ENCODE assay signal across 12 mouse cellular contexts in genomic region chr9:65574513-65575392, GRCm38 (mm10). TPM values are rescaled to one million over a fixed set of nuclear protein-coding genes. Genes with fewer than 3 reads are reported as not detected.
A peak's percentile ranks its signal among the peaks of the same experiment; 100 is the strongest.
DNase-seq lines count a peak whose midpoint lies in the region; ATAC-seq and TF ChIP-seq lines count a peak whose summit lies in the region.
"Had no signal": no experiment of that assay in that cellular context is flagged by ENCODE, and none has a peak within 500 bp of the region (broad histone marks: within the 10 kb centered on the region; RNA-seq: fewer than 3 reads in every experiment).

No protein-coding gene starts in this region.

- H3K4me2 ChIP-seq in stomach, postnatal 0 days (replicated peaks; ENCODE audit: low read depth) = no peak overlapping the region

- 78% methylated on average over 11 of the region's 11 CpGs for WGBS in heart, embryonic 10.5 days
- WGBS in stomach, postnatal 0 days = 66% methylated on average over 11 of the region's 11 CpGs

- TF ChIP-seq EP300 in stomach, postnatal 0 days (optimal IDR thresholded peaks at IDR 0.05) = no peak

- peaks cover 55% of the 10 kb centered on the region for H3K4me1 ChIP-seq in heart, embryonic 10.5 days
- peaks cover 77% of the 10 kb centered on the region for H3K4me1 ChIP-seq in megakaryocyte, embryonic 14.5 days
- peaks cover 2% of the 10 kb centered on the region; the same call in 1 of the 2 replicates for H3K4me1 ChIP-seq in stomach, postnatal 0 days (replicated peaks; ENCODE audit: control insufficient read depth, insufficient read depth)

- H3K27ac ChIP-seq in heart, embryonic 10.5 days = peak overlapping the region; percentile 76
- H3K27ac ChIP-seq in stomach, postnatal 0 days (replicated peaks) = peak overlapping the region; percentile 24; the same call in 1 of the 2 replicates

- no peaks in the 10 kb centered on the region for H3K9me3 ChIP-seq in heart, embryonic 10.5 days
- H3K9me3 ChIP-seq in megakaryocyte, embryonic 14.5 days = no peaks in the 10 kb centered on the region
- H3K9me3 ChIP-seq in stomach, postnatal 0 days (ENCODE audit: control insufficient read depth, low read length) = no peaks in the 10 kb centered on the region

- H3K9ac ChIP-seq in stomach, postnatal 0 days (ENCODE audit: low read length) = no peak overlapping the region

- DNase-seq in heart, embryonic 10.5 days (ENCODE audit: low spot score) = peak; percentile 75
- no peak for DNase-seq in heart, adult 9 months (ENCODE audit: low spot score in 2 of 2)
- DNase-seq in liver = peak; percentile 78
- DNase-seq in stomach, postnatal 0 days (ENCODE audit: low spot score) = no peak
- DNase-seq in neural tube, embryonic 10.5 days (ENCODE audit: extremely low spot score, low spot score) = no peak
- DNase-seq: layer of hippocampus, adult 9-11 months had no signal

- no peak for ATAC-seq in megakaryocyte, adult 5-6 weeks (ENCODE audit: poor library complexity, severe bottlenecking)
- no peak for ATAC-seq in stomach, postnatal 0 days (ENCODE audit: low FRiP score, low TSS enrichment)
- ATAC-seq in frontal cortex, adult (ENCODE audit: low TSS enrichment) = no peak

- no peaks in the 10 kb centered on the region for H3K27me3 ChIP-seq in heart, embryonic 10.5 days (ENCODE audit: insufficient read depth, poor library complexity, severe bottlenecking)
- no peaks in the 10 kb centered on the region for H3K27me3 ChIP-seq in megakaryocyte, embryonic 14.5 days (replicated peaks)
- H3K27me3 ChIP-seq in stomach, postnatal 0 days (ENCODE audit: control insufficient read depth, insufficient read depth, low read length) = no peaks in the 10 kb centered on the region

- H3K36me3 ChIP-seq in heart, embryonic 10.5 days = peaks cover 23% of the 10 kb centered on the region
- H3K36me3 ChIP-seq in megakaryocyte, embryonic 14.5 days (replicated peaks; ENCODE audit: low read length) = peaks cover 87% of the 10 kb centered on the region
- H3K36me3 ChIP-seq in stomach, postnatal 0 days (ENCODE audit: control insufficient read depth, insufficient read depth, low read length) = peaks cover 7% of the 10 kb centered on the region; the same call in 1 of the 2 replicates

- TF ChIP-seq CTCF in stomach, postnatal 0 days (IDR thresholded peaks at IDR 0.05; ENCODE audit: low read depth) = no peak

- H3K4me3 ChIP-seq in heart, embryonic 10.5 days = no peak overlapping the region
- peak overlapping the region; percentile 93 for H3K4me3 ChIP-seq in megakaryocyte, embryonic 14.5 days (replicated peaks)
- H3K4me3 ChIP-seq in stomach, postnatal 0 days (ENCODE audit: low read depth, low read length) = no peak overlapping the region
- H3K4me3 ChIP-seq: myocyte had no signal

RNA-seq across cellular contexts. Expression of gene Plekho2, which starts 5.1 kb away (rescaled TPM):
- polyA plus RNA-seq in heart, embryonic 10.5 days (2016; fragmentation: Nextera tagmentation; extraction: Ambion mirVana) = 12.8 and 14.2 TPM in 2 replicates
- 198 and 329 TPM in 2 replicates for polyA plus RNA-seq in megakaryocyte, embryonic 14.5 days (2012; ENCODE audit: insufficient read depth, low replicate concordance)
- total RNA-seq in megakaryocyte, adult 5-6 weeks (2015) = 59.1 and 68.1 TPM in 2 replicates
- 52.5 and 60.6 TPM in 2 replicates for total RNA-seq in megakaryocyte, adult 5-6 weeks (2017)
- polyA plus RNA-seq in stomach, postnatal 0 days (2015; fragmentation: Nextera tagmentation; extraction: Ambion mirVana) = 9.6 and 10.6 TPM in 2 replicates

RNA-seq across cellular contexts. Expression of gene Pif1, which starts 12.2 kb away (rescaled TPM):
- polyA plus RNA-seq in heart, embryonic 10.5 days (2016; fragmentation: Nextera tagmentation; extraction: Ambion mirVana) = 16.7 and 17.7 TPM in 2 replicates
- polyA plus RNA-seq in megakaryocyte, embryonic 14.5 days (2012; ENCODE audit: insufficient read depth, low replicate concordance) = 3.9 and 6.9 TPM in 2 replicates
- 12.1 and 12.6 TPM in 2 replicates for total RNA-seq in megakaryocyte, adult 5-6 weeks (2015)
- 12.7 and 16.9 TPM in 2 replicates for total RNA-seq in megakaryocyte, adult 5-6 weeks (2017)
- 2.1 and 2.4 TPM in 2 replicates for polyA plus RNA-seq in stomach, postnatal 0 days (2015; fragmentation: Nextera tagmentation; extraction: Ambion mirVana)
- total RNA-seq: gastrocnemius, adult 18-20 months had no signal

RNA-seq across cellular contexts. Expression of gene Rbpms2, which starts 54.7 kb away (rescaled TPM):
- 117 and 179 TPM in 2 replicates for polyA plus RNA-seq in heart, embryonic 10.5 days (2016; fragmentation: Nextera tagmentation; extraction: Ambion mirVana)
- polyA plus RNA-seq in megakaryocyte, embryonic 14.5 days (2012; ENCODE audit: insufficient read depth, low replicate concordance) = 500 and 536 TPM in 2 replicates
- total RNA-seq in megakaryocyte, adult 5-6 weeks (2015) = 0.45 TPM in 1 of 2 replicates, not detected in the other
- not detected in 2 replicates for total RNA-seq in megakaryocyte, adult 5-6 weeks (2017)
- 18.1 and 19.9 TPM in 2 replicates for polyA plus RNA-seq in stomach, postnatal 0 days (2015; fragmentation: Nextera tagmentation; extraction: Ambion mirVana)

RNA-seq across cellular contexts. Expression of gene Ankdd1a, which starts 54.8 kb away (rescaled TPM):
- polyA plus RNA-seq in heart, embryonic 10.5 days (2016; fragmentation: Nextera tagmentation; extraction: Ambion mirVana) = not detected in 2 replicates
- 2.0 TPM in 1 of 2 replicates, not detected in the other for polyA plus RNA-seq in megakaryocyte, embryonic 14.5 days (2012; ENCODE audit: insufficient read depth, low replicate concordance)
- not detected in 2 replicates for total RNA-seq in megakaryocyte, adult 5-6 weeks (2015)
- total RNA-seq in megakaryocyte, adult 5-6 weeks (2017) = 0.08 TPM in 1 of 2 replicates, not detected in the other
- 0.18 and 0.35 TPM in 2 replicates for polyA plus RNA-seq in stomach, postnatal 0 days (2015; fragmentation: Nextera tagmentation; extraction: Ambion mirVana)
- total RNA-seq: gastrocnemius, adult 18-20 months had no signal
- polyA plus RNA-seq: testis, adult 2 months had no signal

Comparison
In these comparisons a context has a peak if more than half of its experiments do, and no peak if none do; other contexts are left out.
1. DNase-seq: peak in heart, embryonic 10.5 days (single experiment) and liver (single experiment); none in heart, adult 9 months (0 of 2), stomach, postnatal 0 days (single experiment) and neural tube, embryonic 10.5 days (single experiment).
2. RNA of gene Plekho2, which starts 5.1 kb away (polyA plus RNA-seq): 198 to 329 TPM in megakaryocyte, embryonic 14.5 days; 12.8 to 14.2 TPM in heart, embryonic 10.5 days and 9.6 to 10.6 TPM in stomach, postnatal 0 days; every median in the first group is over 10 times any median in the second.